Mouse (Mus musculus) c-Kit-positive CD71-negative TER-119-negative erythroid progenitor cells, embryonic 14.5 days (primary cell): Measurements from ENCODE around the gene Igfbp4.

ENCODE experiments used
- DNase-seq: peaks from one replicate; pipeline ENCODE4 v3.0.0-alpha.2; 2013; ENCODE audit warnings: low read depth

The Igfbp4 gene

GRCm38 (mm10) chr11:99083516-99083915 lies 42.5 kb downstream of the Igfbp4 start:
- no peak for DNase-seq

GRCm38 (mm10) chr11:99084366-99084765 lies 43.3 kb downstream of the Igfbp4 start:
- DNase-seq, result no peak

GRCm38 (mm10) chr11:99088486-99088885 lies 47.4 kb downstream of the Igfbp4 start:
- DNase-seq, result no peak

- DNase-seq, result no peak
Measured at GRCm38 (mm10) chr11:99089077-99089601, 48.1 kb downstream of the Igfbp4 start, which contains the start of gene Tns4. Tns4 (minus strand) TSS chr11:99089306.

GRCm38 (mm10) chr11:99090391-99090790 lies 49.3 kb downstream of the Igfbp4 start:
- no peak for DNase-seq

- no peak for DNase-seq
Measured at GRCm38 (mm10) chr11:99091666-99092065, 50.6 kb downstream of the Igfbp4 start.

GRCm38 (mm10) chr11:99093740-99094139 lies 52.7 kb downstream of the Igfbp4 start:
- no peak for DNase-seq

- no peak for DNase-seq
Measured at GRCm38 (mm10) chr11:99094911-99095676, 54.0 kb downstream of the Igfbp4 start.

GRCm38 (mm10) chr11:99095759-99096158 lies 54.7 kb downstream of the Igfbp4 start:
- DNase-seq, result no peak

- DNase-seq, result no peak
Measured at GRCm38 (mm10) chr11:99096417-99096816, 55.4 kb downstream of the Igfbp4 start.

- DNase-seq, result no peak
Measured at GRCm38 (mm10) chr11:99096996-99097774, 56.1 kb downstream of the Igfbp4 start.

- DNase-seq, result no peak
Measured at GRCm38 (mm10) chr11:99098924-99099323, 57.9 kb downstream of the Igfbp4 start.

- DNase-seq, result no peak
Measured at GRCm38 (mm10) chr11:99099516-99099915, 58.5 kb downstream of the Igfbp4 start.

- no peak for DNase-seq
Measured at GRCm38 (mm10) chr11:99100215-99100614, 59.2 kb downstream of the Igfbp4 start.

GRCm38 (mm10) chr11:99101693-99102092 lies 60.6 kb downstream of the Igfbp4 start:
- no peak for DNase-seq

- no peak for DNase-seq
Measured at GRCm38 (mm10) chr11:99102575-99103270, 61.7 kb downstream of the Igfbp4 start.
